Mouse (Mus musculus) megakaryocyte-erythroid progenitor cell, adult 5 weeks (primary cell): ENCODE results near the gene Stip1. TPM values are rescaled to one million over a fixed set of nuclear protein-coding genes. Genes with fewer than 3 reads are reported as not detected.

ENCODE experiments used
- polyA plus RNA-seq: library from polyadenylated mRNA; stranded (reverse); fragments of >175 nt; gene quantifications from 2 replicates; pipeline ENCODE4 v1.2.3, GENCODE M21; 2012

The Stip1 gene
- 123 and 137 TPM in 2 replicates for polyA plus RNA-seq

GRCm38 (mm10) chr19:7039841-7040636 is at the start of gene Stip1:
Gene Stip1, minus strand, starts transcription at chr19:7039967.

GRCm38 (mm10) chr19:7056248-7057087 is 16.7 kb upstream of the Stip1 start, which contains the start of gene Macrod1:
Gene Macrod1, plus strand, starts transcription at chr19:7056810.

GRCm38 (mm10) chr19:7019191-7019590 is 20.6 kb downstream of the Stip1 start, which contains the start of gene Fermt3:
Gene Fermt3, minus strand, starts transcription at chr19:7019469.

GRCm38 (mm10) chr19:6996006-6996405 is 43.8 kb downstream of the Stip1 start, which contains the start of the genes Nudt22 and Trpt1:
Gene Nudt22, minus strand, starts transcription at chr19:6996117.
Gene Trpt1, plus strand, starts transcription at chr19:6996131.

GRCm38 (mm10) chr19:6992011-6992858 is 47.5 kb downstream of the Stip1 start, which contains the start of gene Dnajc4:
Gene Dnajc4, minus strand, starts transcription at chr19:6992572.

GRCm38 (mm10) chr19:6987061-6987903 is 52.5 kb downstream of the Stip1 start, which contains the start of gene Vegfb:
Gene Vegfb, minus strand, starts transcription at chr19:6987651.

GRCm38 (mm10) chr19:6980381-6981093 is 59.2 kb downstream of the Stip1 start, which contains the start of gene Fkbp2:
Gene Fkbp2, minus strand, starts transcription at chr19:6980501.

GRCm38 (mm10) chr19:6975537-6976521 is 63.9 kb downstream of the Stip1 start, which contains the start of gene Plcb3:
Gene Plcb3, minus strand, starts transcription at chr19:6976470.

GRCm38 (mm10) chr19:6974211-6975205 is 65.3 kb downstream of the Stip1 start, which contains the start of gene Ppp1r14b:
Gene Ppp1r14b, plus strand, starts transcription at chr19:6974968.

Other genes starting within 250 kb of the Stip1 start
- gene Rps6ka4, start 199.3 kb downstream of the Stip1 start, polyA plus RNA-seq: 33.4 and 34.4 TPM in 2 replicates
- gene Ccdc88b, start 181.8 kb downstream of the Stip1 start, polyA plus RNA-seq: 90.5 and 124 TPM in 2 replicates
- gene Trmt112, start 130.3 kb downstream of the Stip1 start, polyA plus RNA-seq: 198 and 202 TPM in 2 replicates
- gene Prdx5, start 129.9 kb downstream of the Stip1 start, polyA plus RNA-seq: 539 and 682 TPM in 2 replicates
- gene Esrra, start 118.2 kb downstream of the Stip1 start, polyA plus RNA-seq: 55.6 and 62.2 TPM in 2 replicates
- gene Catsperz, start 114.6 kb downstream of the Stip1 start, polyA plus RNA-seq: 0.43 TPM in 1 of 2 replicates, not detected in the other
- 0.02 TPM in 2 replicates for gene Kcnk4, start 105.5 kb downstream of the Stip1 start, polyA plus RNA-seq
- 87.8 and 89.7 TPM in 2 replicates for gene Bad, start 98.1 kb downstream of the Stip1 start, polyA plus RNA-seq
- 59.4 and 67.4 TPM in 2 replicates for gene Gpr137, start 97.5 kb downstream of the Stip1 start, polyA plus RNA-seq
- 492 and 511 TPM in 2 replicates for gene Ppp1r14b, start 65.0 kb downstream of the Stip1 start, polyA plus RNA-seq
- 25.3 and 36.0 TPM in 2 replicates for gene Plcb3, start 63.5 kb downstream of the Stip1 start, polyA plus RNA-seq
- gene Fkbp2, start 59.5 kb downstream of the Stip1 start, polyA plus RNA-seq: 373 and 400 TPM in 2 replicates
- gene Vegfb, start 52.3 kb downstream of the Stip1 start, polyA plus RNA-seq: 105 and 119 TPM in 2 replicates
- gene Dnajc4, start 47.4 kb downstream of the Stip1 start, polyA plus RNA-seq: 18.0 and 21.8 TPM in 2 replicates
- 14.0 and 16.0 TPM in 2 replicates for gene Nudt22, start 43.9 kb downstream of the Stip1 start, polyA plus RNA-seq
- 1.1 and 1.7 TPM in 2 replicates for gene Trpt1, start 43.8 kb downstream of the Stip1 start, polyA plus RNA-seq
- gene Fermt3, start 20.5 kb downstream of the Stip1 start, polyA plus RNA-seq: 645 and 679 TPM in 2 replicates
- gene Macrod1, start 16.8 kb upstream of the Stip1 start, polyA plus RNA-seq: 87.5 and 120 TPM in 2 replicates
- gene Flrt1, start 65.8 kb upstream of the Stip1 start, polyA plus RNA-seq: 0.02 TPM in 1 of 2 replicates, not detected in the other
- gene Otub1, start 166.3 kb upstream of the Stip1 start, polyA plus RNA-seq: 113 and 121 TPM in 2 replicates
- 338 and 372 TPM in 2 replicates for gene Cox8a, start 177.6 kb upstream of the Stip1 start, polyA plus RNA-seq
- 36.6 and 37.8 TPM in 2 replicates for gene Naa40, start 201.2 kb upstream of the Stip1 start, polyA plus RNA-seq
- 26.1 and 39.6 TPM in 2 replicates for gene Rcor2, start 227.4 kb upstream of the Stip1 start, polyA plus RNA-seq